Mouse (Mus musculus): ENCODE results near the gene Vrk1.

The Vrk1 gene

GRCm38 (mm10) chr12:106052271-106052670, 42.2 kb downstream of the Vrk1 start:
- DNase-seq (ENCODE audit: low spot score in 2 of 2), result no peak

DNA sequence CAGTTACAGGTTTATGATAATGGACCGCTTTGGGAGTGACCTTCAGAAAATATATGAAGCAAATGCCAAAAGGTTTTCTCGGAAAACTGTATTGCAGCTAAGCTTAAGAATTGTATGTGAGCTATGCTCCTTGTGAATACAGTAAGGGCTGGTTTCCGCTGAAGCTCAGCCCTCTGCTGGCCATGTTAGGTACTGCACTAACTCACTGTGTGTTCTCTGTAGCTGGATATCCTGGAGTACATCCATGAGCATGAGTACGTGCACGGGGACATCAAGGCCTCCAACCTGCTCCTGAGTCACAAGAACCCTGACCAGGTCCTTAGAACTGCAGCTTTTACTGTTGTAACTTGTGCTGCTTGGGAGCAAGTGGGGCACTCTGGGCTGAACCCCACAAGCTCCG, 45.8 kb downstream of the Vrk1 start:
- DNase-seq (ENCODE audit: low spot score in 2 of 2), result peak; percentile 86 to 94

GRCm38 (mm10) chr12:106059873-106060573, 50.0 kb downstream of the Vrk1 start:
- no peak for DNase-seq (ENCODE audit: low spot score in 2 of 2)

DNA sequence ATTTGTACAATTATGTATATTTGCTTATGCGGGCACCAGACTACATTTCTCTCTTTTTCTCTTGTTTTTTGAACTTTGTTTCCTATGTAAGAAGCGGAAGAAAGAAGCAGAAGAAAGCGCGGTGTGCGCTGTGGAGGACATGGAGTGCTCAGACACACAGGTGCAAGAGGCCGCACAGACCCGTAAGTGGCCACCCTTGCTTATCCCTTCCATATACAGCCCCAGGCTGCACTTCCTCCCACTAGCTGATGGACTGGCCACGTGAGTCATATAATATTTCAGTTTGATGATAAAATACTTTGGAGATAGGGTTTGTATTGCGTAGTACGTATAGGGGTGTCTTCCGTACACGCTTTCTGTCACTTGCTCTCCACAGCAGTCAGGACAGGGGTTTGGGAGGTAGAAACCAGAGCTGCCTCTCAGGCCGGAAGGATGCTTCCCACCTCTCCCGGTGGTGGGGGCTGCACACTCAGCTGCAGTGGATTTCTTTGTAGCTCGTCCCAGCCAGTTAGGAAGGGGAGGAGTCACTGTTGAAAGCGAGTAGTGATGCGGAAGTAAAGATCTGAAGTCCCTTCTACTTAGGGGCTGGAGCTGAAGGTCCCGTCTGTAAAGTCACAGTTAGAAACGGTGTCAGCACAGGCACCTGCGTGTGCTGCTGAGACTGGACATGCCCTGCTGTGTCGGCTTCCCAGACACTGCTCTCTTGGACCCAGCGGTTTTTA, 60.6 kb downstream of the Vrk1 start:
- no peak for DNase-seq (ENCODE audit: low spot score in 2 of 2)

DNA sequence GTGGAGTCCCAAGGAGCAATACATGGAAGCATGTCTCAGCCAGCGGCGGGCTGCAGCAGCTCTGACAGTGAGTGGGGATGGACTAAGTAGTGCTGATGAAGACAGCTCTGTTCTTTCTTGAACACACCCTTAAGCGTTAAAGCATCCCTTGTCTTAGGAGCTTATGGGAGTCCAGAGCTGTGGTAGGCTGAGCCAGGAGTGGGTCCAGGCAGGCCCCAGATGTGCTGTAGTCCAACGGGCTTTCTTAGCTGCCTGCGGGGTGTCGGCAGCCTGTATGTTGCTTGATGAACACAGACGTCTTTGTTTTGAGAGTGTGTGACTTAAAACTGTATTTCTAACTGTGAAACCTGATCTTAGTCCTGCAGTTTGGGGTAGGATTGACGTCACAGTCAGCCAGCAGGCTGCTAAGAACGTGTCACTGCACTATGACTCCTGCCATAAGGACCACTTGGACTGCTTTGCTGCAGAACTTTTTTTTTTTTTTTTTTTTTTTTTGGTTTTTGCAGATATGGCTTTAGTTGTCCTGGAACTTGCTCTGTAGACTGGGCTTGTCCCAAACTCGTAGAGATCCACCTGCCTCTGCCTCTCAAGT, 61.6 kb downstream of the Vrk1 start:
- no peak for DNase-seq (ENCODE audit: low spot score in 2 of 2)

DNA sequence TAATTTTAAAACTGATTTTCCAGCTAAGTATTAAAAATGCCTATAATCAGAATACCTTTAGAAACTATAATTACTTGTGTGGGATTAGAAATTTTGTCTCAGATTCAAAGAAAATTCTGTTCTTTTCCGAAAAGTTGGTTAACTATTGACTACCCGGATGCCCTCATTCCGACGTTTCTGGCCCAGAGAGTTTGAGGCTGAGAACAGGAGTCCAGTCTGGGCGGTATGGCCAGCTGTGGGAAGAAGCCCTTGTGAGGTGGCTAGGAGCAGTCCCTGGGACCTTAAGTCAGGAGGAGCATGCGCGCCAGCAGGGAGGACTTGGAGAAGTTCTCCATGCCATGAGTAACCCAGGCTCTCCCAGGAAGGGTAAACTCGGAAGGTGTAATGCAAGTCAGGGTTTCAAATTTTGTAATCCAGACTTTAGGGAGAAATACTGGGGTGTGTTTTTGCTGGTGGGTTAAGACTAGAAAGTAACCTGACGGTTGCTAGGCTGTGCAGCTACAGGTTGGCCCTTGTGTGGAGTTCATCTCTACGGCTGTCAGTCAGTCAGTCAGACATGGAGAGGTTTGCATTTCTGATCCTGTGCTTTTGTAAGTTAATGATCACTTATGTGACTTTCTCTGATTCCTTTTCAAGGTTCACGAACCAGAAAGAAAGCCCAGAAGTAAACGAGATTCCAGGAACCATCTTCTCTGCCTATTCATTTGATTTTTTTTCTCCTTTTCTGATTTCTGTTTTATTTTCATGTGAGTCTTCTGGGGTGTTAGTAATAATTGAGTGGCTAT, 64.5 kb downstream of the Vrk1 start:
- DNase-seq (ENCODE audit: low spot score in 2 of 2), result no peak

DNA sequence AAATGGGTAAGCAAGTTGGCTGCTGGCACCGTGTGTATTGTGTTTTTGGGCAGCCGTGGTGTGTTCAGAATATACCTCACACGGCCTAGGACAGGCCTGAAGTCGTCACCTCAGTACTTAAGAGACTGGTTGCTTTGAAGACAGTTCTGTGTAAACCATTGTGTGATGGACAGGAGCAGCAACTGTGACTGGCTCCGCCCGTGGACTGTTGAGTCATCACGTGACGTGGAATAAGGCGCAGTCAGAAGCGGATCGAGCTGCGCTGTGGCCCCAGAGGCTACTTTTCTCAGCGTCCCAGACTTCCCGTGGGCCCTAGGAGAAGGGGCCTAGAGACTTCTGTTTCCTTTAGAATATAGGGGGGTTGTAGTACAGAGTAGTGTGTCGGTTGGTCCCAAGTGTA, 66.1 kb downstream of the Vrk1 start:
- DNase-seq (ENCODE audit: low spot score in 2 of 2), result no peak

DNA sequence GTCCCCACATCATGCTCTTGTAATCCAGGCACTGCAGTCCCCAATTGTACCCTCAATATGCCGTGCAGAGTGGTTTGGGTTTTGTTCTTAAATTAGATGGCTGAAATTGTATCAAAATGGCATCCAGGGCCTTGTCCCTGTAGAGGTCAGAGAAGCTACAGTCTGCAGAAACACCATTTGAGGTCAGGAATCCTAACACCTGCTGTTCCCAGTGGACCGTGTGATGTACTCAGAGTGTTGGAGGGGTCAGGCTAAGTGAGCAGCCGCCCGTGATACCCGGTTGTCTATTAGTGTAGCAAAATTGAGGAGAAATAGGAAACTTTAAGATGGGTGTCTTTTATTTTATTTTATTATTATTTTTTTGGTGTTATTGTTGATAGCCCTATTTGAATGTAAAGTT, 70.5 kb downstream of the Vrk1 start:
- DNase-seq (ENCODE audit: low spot score in 2 of 2), result no peak

- no peak for DNase-seq (ENCODE audit: low spot score in 2 of 2)
Measured at GRCm38 (mm10) chr12:106080945-106081747, 71.1 kb downstream of the Vrk1 start.

GRCm38 (mm10) chr12:106081748-106082140, 71.7 kb downstream of the Vrk1 start:
- DNase-seq (ENCODE audit: low spot score in 2 of 2), result no peak

- no peak for DNase-seq (ENCODE audit: low spot score in 2 of 2)
Measured at GRCm38 (mm10) chr12:106082191-106082957, 72.3 kb downstream of the Vrk1 start.

DNA sequence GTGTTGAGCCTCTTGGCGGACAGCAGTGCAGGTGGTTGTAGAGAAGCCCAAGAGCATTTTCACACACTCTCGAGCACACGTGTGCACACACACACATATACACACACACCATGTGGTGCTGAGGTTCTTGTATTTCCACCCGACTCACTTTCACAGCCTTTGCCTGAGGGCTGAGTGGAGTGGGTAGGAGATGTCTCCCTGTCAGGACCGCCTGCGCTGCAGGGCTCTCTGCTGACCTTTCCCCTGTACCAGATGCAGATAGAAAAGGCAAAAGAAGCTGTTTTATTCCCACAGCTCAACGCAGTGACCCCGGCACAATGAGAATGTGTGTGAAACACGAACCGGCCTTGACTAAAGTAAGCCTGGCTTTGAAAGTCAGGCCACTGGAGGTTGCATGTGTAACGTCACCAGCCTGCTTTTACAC, 72.9 kb downstream of the Vrk1 start:
- DNase-seq (ENCODE audit: low spot score in 2 of 2), result no peak

DNA sequence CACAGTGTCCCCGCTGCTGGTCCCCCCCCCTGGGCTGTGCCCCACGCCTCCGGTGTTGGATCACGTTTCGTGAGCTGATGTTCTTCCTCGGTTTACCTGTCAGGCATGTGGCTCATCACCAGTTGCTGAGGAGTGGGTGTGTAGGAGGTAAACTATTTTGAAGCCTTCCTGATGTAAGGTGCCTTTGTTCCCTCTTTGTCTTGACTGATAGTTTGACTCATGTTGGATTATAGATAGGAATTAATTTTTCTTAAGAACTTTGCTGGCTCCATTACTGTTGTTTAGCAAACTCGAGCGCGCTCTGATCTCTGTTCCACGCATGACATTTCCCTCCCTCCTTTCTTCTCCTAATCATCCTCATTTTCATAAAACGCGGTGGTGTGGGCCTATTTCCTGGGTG, 74.1 kb downstream of the Vrk1 start:
- DNase-seq (ENCODE audit: low spot score in 2 of 2), result no peak

DNA sequence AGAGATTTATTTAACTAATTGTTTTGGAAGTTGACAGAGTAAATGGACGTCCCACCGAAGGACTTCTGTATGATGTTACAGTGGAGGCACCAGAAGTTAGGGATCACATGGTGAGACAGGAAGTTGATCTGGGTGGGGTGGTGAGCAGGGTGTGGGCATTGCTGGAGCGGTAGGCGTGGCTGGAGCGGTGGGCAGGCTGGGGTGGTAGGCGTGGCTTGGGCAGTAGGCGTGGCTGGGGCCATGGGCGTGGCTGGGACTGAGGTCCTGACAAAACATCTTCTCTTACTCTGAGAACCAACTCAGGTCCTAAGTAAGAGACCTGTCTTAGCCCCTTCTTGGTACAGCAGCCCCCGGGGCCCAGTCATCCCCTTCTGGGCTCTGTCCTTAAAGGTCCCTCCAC, 84.8 kb downstream of the Vrk1 start:
- DNase-seq (ENCODE audit: low spot score in 2 of 2), result no peak

DNA sequence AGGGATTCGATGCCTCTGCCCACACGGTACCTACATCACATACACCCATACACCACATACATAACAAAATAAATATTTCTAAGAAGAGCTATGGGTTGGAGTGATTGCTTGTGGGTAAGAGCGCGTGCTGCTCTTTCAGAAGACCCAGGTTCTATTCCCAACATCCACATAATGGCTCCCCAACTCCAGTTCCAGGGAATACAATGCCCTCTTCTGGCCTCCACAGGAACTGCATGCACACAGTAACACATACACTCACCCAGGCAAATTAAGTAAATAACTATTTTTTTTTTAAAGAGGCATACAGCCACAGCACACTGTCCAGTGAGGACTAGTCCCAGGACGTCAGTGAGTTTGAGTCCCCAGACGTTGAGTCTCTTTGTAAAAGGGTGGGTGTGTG, 92.0 kb downstream of the Vrk1 start:
- DNase-seq (ENCODE audit: low spot score in 2 of 2), result no peak

DNA sequence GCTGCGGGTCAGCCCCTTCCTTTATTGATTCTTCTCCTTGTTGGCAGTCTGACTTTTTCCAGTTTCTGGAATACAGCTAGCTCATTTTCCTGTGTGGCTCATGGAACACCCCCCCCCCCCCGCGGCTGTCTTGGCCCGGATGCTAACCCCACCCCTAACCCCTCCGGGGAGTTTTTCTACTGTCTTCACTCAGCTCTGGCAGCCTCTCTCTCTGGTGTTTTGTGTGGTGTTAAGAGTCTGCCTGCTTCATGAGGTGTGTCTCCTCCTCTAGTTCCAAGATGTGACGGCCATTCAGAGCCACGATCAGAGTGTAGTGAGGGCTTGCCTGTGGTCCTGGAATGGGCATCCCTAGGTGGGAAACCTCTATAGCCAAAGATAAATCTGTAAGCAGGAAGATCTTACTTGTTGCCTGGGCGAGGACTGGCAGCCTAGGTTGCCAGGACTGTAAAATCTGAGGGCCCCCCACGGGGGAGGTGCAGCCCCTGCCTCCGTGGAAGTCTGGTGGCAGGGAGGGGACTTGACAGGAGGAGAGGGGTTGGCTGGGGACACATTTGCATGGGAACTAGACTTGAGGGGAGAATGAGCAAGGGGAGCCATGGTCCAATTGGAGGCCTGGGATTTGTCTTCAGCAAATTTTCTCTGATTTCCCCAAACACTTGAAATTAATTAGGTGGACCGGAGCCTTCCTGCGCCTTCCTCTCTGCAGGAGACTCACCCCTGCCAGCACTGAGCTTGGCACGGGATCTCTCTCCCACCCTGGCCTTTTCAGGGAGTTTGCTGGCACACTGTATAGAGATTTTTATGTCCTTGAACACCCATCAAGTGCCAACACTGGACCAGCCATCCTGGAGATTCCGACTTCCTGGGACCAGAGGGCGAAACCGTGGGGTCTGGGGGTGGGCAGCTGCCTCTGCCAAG, 93.0 kb downstream of the Vrk1 start:
- no peak for DNase-seq (ENCODE audit: low spot score in 2 of 2)

GRCm38 (mm10) chr12:106107272-106107671, 97.2 kb downstream of the Vrk1 start:
- DNase-seq (ENCODE audit: low spot score in 2 of 2), result no peak

DNA sequence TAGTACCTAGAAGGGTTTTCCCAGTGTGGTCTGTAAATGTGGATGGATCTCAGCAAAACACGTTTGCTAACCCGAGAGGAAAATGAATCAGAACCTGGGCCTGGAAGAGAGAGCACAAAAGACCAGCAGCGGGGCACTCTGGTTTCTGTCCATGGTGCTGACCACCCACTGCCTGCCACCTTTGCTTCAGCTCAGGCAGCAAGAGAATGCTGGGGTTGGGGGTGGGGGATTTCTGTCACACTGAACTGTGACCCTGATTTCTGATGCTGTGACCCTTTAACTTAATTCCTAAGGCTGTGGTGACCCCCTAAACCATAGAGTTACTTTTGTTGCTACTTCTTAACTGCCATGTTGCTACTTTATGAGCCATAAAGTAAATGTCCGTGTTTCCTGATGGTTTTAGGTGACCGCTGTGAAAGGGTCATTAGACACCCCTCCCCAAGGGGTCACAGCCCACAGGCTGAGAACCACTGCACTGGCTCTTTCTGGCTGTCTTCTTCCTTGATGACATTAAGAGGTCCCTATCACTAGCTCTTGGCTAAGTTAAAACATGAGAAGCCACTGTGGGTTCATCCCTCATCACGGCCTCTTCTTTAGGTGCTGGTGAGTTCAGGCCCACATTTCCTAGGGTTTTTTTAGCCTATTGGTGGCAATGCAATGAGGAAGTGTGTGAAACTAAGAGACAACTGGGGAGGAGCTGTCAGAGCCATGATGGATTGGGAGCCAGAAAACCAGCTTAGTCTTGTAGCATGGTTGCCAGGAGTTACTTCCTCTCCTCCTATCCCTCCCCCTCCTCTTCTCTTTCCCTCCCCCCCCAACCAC, 105.3 kb downstream of the Vrk1 start:
- DNase-seq (ENCODE audit: low spot score in 2 of 2), result no peak

- DNase-seq (ENCODE audit: low spot score in 2 of 2), result no peak
Measured at GRCm38 (mm10) chr12:106115892-106116206, 105.8 kb downstream of the Vrk1 start.

Measured in frontal cortex, postnatal 25 days (tissue).